Comparison of ENCODE assay signal across 21 mouse cellular contexts in genomic region chr5:64601832-64602231, GRCm38 (mm10).
A peak's percentile ranks its signal among the peaks of the same experiment; 100 is the strongest.
DNase-seq lines count a peak whose midpoint lies in the region; ATAC-seq and TF ChIP-seq lines count a peak whose summit lies in the region.
"Had no signal": no experiment of that assay in that cellular context is flagged by ENCODE, and none has a peak within 500 bp of the region (broad histone marks: within the 10 kb centered on the region; RNA-seq: fewer than 3 reads in every experiment).

No protein-coding gene starts in this region.

- no peak for ATAC-seq in heart, embryonic 11.5 days (replicated peaks; ENCODE audit: insufficient number of reproducible peaks, low FRiP score, low TSS enrichment)
- no peak; the same call in 1 of the 2 replicates for ATAC-seq in liver, embryonic 14.5 days (ENCODE audit: insufficient read depth)
- ATAC-seq: intestine, embryonic 15.5 days had no signal

- H3K4me3 ChIP-seq in heart, embryonic 11.5 days (ENCODE audit: low read depth, low read length): no peak overlapping the region
- no peak overlapping the region for H3K4me3 ChIP-seq in layer of hippocampus, adult 2 months
- H3K4me3 ChIP-seq in liver, embryonic 14.5 days (ENCODE audit: insufficient read depth in 1 of 2, low read depth in 2 of 2, low read length in 2 of 2): no peak overlapping the region
- no peak overlapping the region for H3K4me3 ChIP-seq in gastrocnemius, adult 2 months
- H3K4me3 ChIP-seq: intestine, embryonic 15.5 days; midbrain, embryonic 12.5 days; myocyte; neural tube, embryonic 15.5 days had no signal

- TF ChIP-seq CTCF in layer of hippocampus, adult 2 months (conservative IDR thresholded peaks at IDR 0.05): no peak
- no peak for TF ChIP-seq CTCF in liver, embryonic 14.5 days (IDR thresholded peaks at IDR 0.05; ENCODE audit: low read depth)
- TF ChIP-seq CTCF in gastrocnemius, adult 2 months (IDR thresholded peaks at IDR 0.05): no peak

- no peaks in the 10 kb centered on the region for H3K9me3 ChIP-seq in heart, embryonic 11.5 days (replicated peaks; ENCODE audit: control insufficient read depth, low read length)
- H3K9me3 ChIP-seq in liver, embryonic 14.5 days (ENCODE audit: control insufficient read depth, low read length): no peaks in the 10 kb centered on the region
- H3K9me3 ChIP-seq: intestine, embryonic 15.5 days; midbrain, embryonic 12.5 days; neural tube, embryonic 15.5 days had no signal

- H3K4me2 ChIP-seq in heart, embryonic 11.5 days: no peak overlapping the region
- peak overlapping the region; percentile 28; the same call in 1 of the 2 replicates for H3K4me2 ChIP-seq in liver, embryonic 14.5 days (ENCODE audit: low read depth)
- H3K4me2 ChIP-seq: hindbrain, embryonic 14.5 days; intestine, embryonic 15.5 days; lung, embryonic 14.5 days; midbrain, embryonic 12.5 days; neural tube, embryonic 15.5 days had no signal

- peaks cover 35% of the 10 kb centered on the region for H3K4me1 ChIP-seq in heart, embryonic 11.5 days (ENCODE audit: control insufficient read depth, insufficient read depth, low read length)
- peaks cover 28 to 36% of the 10 kb centered on the region in 2 experiments for H3K4me1 ChIP-seq in liver, embryonic 14.5 days (replicated peaks; ENCODE audit: control insufficient read depth in 2 of 2, insufficient read depth in 2 of 2, low read length in 1 of 2)

- no peak overlapping the region; the same call in 1 of the 2 replicates for H3K9ac ChIP-seq in heart, embryonic 11.5 days (ENCODE audit: low read depth, low read length)
- peak overlapping the region; percentile 19; the same call in 1 of the 2 replicates for H3K9ac ChIP-seq in liver, embryonic 14.5 days (replicated peaks)
- H3K9ac ChIP-seq: hindbrain, embryonic 14.5 days; intestine, embryonic 15.5 days; lung, embryonic 14.5 days; midbrain, embryonic 12.5 days; neural tube, embryonic 15.5 days had no signal

- intact Hi-C loops in gastrocnemius, adult 2 months (cut with DNase I): no loop called here

- H3K36me3 ChIP-seq in heart, embryonic 11.5 days (ENCODE audit: control insufficient read depth, insufficient read depth, low read length): no peaks in the 10 kb centered on the region
- H3K36me3 ChIP-seq in liver, embryonic 14.5 days (replicated peaks; ENCODE audit: control insufficient read depth, insufficient read depth, low read depth): no peaks in the 10 kb centered on the region
- H3K36me3 ChIP-seq: intestine, embryonic 15.5 days; midbrain, embryonic 12.5 days; neural tube, embryonic 15.5 days had no signal

- H3K27ac ChIP-seq in heart, embryonic 11.5 days (ENCODE audit: low read depth, low read length): no peak overlapping the region
- H3K27ac ChIP-seq in layer of hippocampus, adult 2 months: peak overlapping the region; percentile 73; the same call in 1 of the 2 replicates
- peak overlapping the region; percentile 3 for H3K27ac ChIP-seq in liver, embryonic 14.5 days
- H3K27ac ChIP-seq in gastrocnemius, adult 2 months: no peak overlapping the region
- H3K27ac ChIP-seq: hindbrain, embryonic 14.5 days; intestine, embryonic 15.5 days; kidney, postnatal 0 days; midbrain, embryonic 12.5 days; neural tube, embryonic 15.5 days had no signal

- H3K27me3 ChIP-seq in heart, embryonic 11.5 days (ENCODE audit: control insufficient read depth, insufficient read depth, low read length): no peaks in the 10 kb centered on the region
- no peaks in the 10 kb centered on the region for H3K27me3 ChIP-seq in liver, embryonic 14.5 days (ENCODE audit: control insufficient read depth, insufficient read depth, low read length)
- H3K27me3 ChIP-seq: CH12.LX; intestine, embryonic 15.5 days; midbrain, embryonic 12.5 days; neural tube, embryonic 15.5 days had no signal

- TF ChIP-seq EP300 in liver, embryonic 14.5 days (IDR thresholded peaks at IDR 0.05; ENCODE audit: low read depth): no peak

- peak; percentile 91 for DNase-seq in heart, adult 11 months
- DNase-seq in layer of hippocampus, adult 2 months (ENCODE audit: low spot score in 2 of 2): peak in 1 of 2 experiments; percentile 32
- DNase-seq in layer of hippocampus, postnatal 25 days (ENCODE audit: extremely low spot score in 1 of 2, low spot score in 1 of 2): no peak
- peak; percentile 36 for DNase-seq in brain, adult 2 months (ENCODE audit: low read depth, low spot score)
- DNase-seq in liver, embryonic 14.5 days (ENCODE audit: low read depth in 3 of 3, low spot score in 3 of 3): no peak
- no peak for DNase-seq in gastrocnemius, adult 2 months
- DNase-seq in thymus, adult 18-20 months: no peak
- DNase-seq: adrenal gland, postnatal 10 days; cerebellum, adult 11-12 months; left cerebral cortex, postnatal 4 days; lung, embryonic 14.5 days; lung, postnatal 4 days; thymus, adult 2 months had no signal

- 70% methylated on average over 5 of the region's 5 CpGs for WGBS in heart, embryonic 11.5 days (ENCODE audit: insufficient replicate concordance)
- WGBS in liver, embryonic 14.5 days (ENCODE audit: insufficient replicate concordance): 46% methylated on average over 5 of the region's 5 CpGs

Comparison
In these comparisons a context has a peak if more than half of its experiments do, and no peak if none do; other contexts are left out.
1. DNase-seq: peak in heart, adult 11 months (single experiment) and brain, adult 2 months (single experiment); none in layer of hippocampus, postnatal 25 days (0 of 2), liver, embryonic 14.5 days (0 of 3), gastrocnemius, adult 2 months (single experiment) and thymus, adult 18-20 months (0 of 2).
2. H3K27ac ChIP-seq: peak in layer of hippocampus, adult 2 months (single experiment) and liver, embryonic 14.5 days (single experiment); none in heart, embryonic 11.5 days (single experiment) and gastrocnemius, adult 2 months (single experiment).